Mouse (Mus musculus): Measurements from ENCODE around the gene Kif18b. TPM values are rescaled to one million over a fixed set of nuclear protein-coding genes. Genes with fewer than 3 reads are reported as not detected.

Kif18b gene
- polyA plus RNA-seq, 1 experiment from 2014 or later: 5.1 TPM

GRCm38 (mm10) chr11:102880585-102881313 is 44.2 kb downstream of the Kif18b start, which contains the start of the genes Eftud2 and Ccdc103:
Gene Eftud2, minus strand, starts transcription at chr11:102880985.
Gene Ccdc103, plus strand, starts transcription at chr11:102881204.
- Histone ChIP-seq H3K4me1 (ENCODE audit: control insufficient read depth, insufficient read depth, low read length) (peaks cover 10% of the 10 kb centered on the region), H3K27ac (ENCODE audit: low read depth, low read length) (peak within 1 kb of the TSS; percentile 47), H3K36me3 (ENCODE audit: control insufficient read depth, insufficient read depth, low read length) (peaks cover 3% of the 10 kb centered on the region; the same call in 1 of the 2 replicates), H3K9ac (ENCODE audit: low read length) (peak within 1 kb of the TSS; percentile 74), H3K4me3 (ENCODE audit: low read depth, low read length) (peak within 1 kb of the TSS; percentile 70), H3K27me3 (ENCODE audit: control insufficient read depth, insufficient read depth, low read length) (no peaks in the 10 kb centered on the region), H3K9me3 (ENCODE audit: control insufficient read depth, low read length) (no peaks in the 10 kb centered on the region), H3K4me2 (ENCODE audit: low read depth) (peak within 1 kb of the TSS; percentile 66)
- under 1% methylated on average over 62 of the region's 62 CpGs for WGBS
- DNase-seq (ENCODE audit: low spot score) (peak; percentile 93), ATAC-seq (ENCODE audit: insufficient read depth, low FRiP score, low TSS enrichment) (peak; percentile 91)

- WGBS: 68% methylated on average over 2 of the region's 2 CpGs
- ATAC-seq (ENCODE audit: insufficient read depth, low FRiP score, low TSS enrichment): no peak
- Histone ChIP-seq H3K9me3 (ENCODE audit: control insufficient read depth, low read length) (no peaks in the 10 kb centered on the region), H3K4me1 (ENCODE audit: control insufficient read depth, insufficient read depth, low read length) (peaks cover 10% of the 10 kb centered on the region), H3K27me3 (ENCODE audit: control insufficient read depth, insufficient read depth, low read length) (no peaks in the 10 kb centered on the region), H3K27ac (ENCODE audit: low read depth, low read length) (no peak overlapping the region), H3K9ac (ENCODE audit: low read length) (no peak overlapping the region; the same call in 1 of the 2 replicates), H3K4me2 (ENCODE audit: low read depth) (peak overlapping the region; percentile 66), H3K4me3 (ENCODE audit: low read depth, low read length) (peak overlapping the region; percentile 70), H3K36me3 (ENCODE audit: control insufficient read depth, insufficient read depth, low read length) (peaks cover 3% of the 10 kb centered on the region; the same call in 1 of the 2 replicates)
- DNase-seq (ENCODE audit: low spot score): no peak
Measured at GRCm38 (mm10) chr11:102879558-102879957, 45.4 kb downstream of the Kif18b start.

- H3K4me3 ChIP-seq (ENCODE audit: low read depth, low read length): no peak overlapping the region
- H3K9me3 ChIP-seq (ENCODE audit: control insufficient read depth, low read length): no peaks in the 10 kb centered on the region
- no peak overlapping the region for H3K4me2 ChIP-seq (ENCODE audit: low read depth)
- H3K27ac ChIP-seq (ENCODE audit: low read depth, low read length): no peak overlapping the region
- H3K36me3 ChIP-seq (ENCODE audit: control insufficient read depth, insufficient read depth, low read length): peaks cover 7% of the 10 kb centered on the region; the same call in 1 of the 2 replicates
- DNase-seq (ENCODE audit: low spot score) (no peak), ATAC-seq (ENCODE audit: insufficient read depth, low FRiP score, low TSS enrichment) (no peak)
- H3K4me1 ChIP-seq (ENCODE audit: control insufficient read depth, insufficient read depth, low read length): peaks cover 4% of the 10 kb centered on the region
- WGBS: 90% methylated on average over 7 of the region's 7 CpGs
- H3K9ac ChIP-seq (ENCODE audit: low read length): no peak overlapping the region
- no peaks in the 10 kb centered on the region for H3K27me3 ChIP-seq (ENCODE audit: control insufficient read depth, insufficient read depth, low read length)
Measured at GRCm38 (mm10) chr11:102874801-102875334, 50.1 kb downstream of the Kif18b start.

GRCm38 (mm10) chr11:102864272-102864671 is 60.7 kb downstream of the Kif18b start:
- H3K27ac ChIP-seq (ENCODE audit: low read depth, low read length): no peak overlapping the region
- H3K27me3 ChIP-seq (ENCODE audit: control insufficient read depth, insufficient read depth, low read length): no peaks in the 10 kb centered on the region
- H3K36me3 ChIP-seq (ENCODE audit: control insufficient read depth, insufficient read depth, low read length): peaks cover 17% of the 10 kb centered on the region
- H3K9ac ChIP-seq (ENCODE audit: low read length): no peak overlapping the region
- no peak overlapping the region for H3K4me3 ChIP-seq (ENCODE audit: low read depth, low read length)
- H3K4me1 ChIP-seq (ENCODE audit: control insufficient read depth, insufficient read depth, low read length): no peaks in the 10 kb centered on the region
- ATAC-seq (ENCODE audit: insufficient read depth, low FRiP score, low TSS enrichment): no peak
- no peaks in the 10 kb centered on the region for H3K9me3 ChIP-seq (ENCODE audit: control insufficient read depth, low read length)
- WGBS: 55% methylated on average over 4 of the region's 4 CpGs
- no peak overlapping the region for H3K4me2 ChIP-seq (ENCODE audit: low read depth)
- peak; percentile 80 for DNase-seq (ENCODE audit: low spot score)

- DNase-seq (ENCODE audit: low spot score) (no peak), ATAC-seq (ENCODE audit: insufficient read depth, low FRiP score, low TSS enrichment) (no peak)
- Histone ChIP-seq H3K27me3 (ENCODE audit: control insufficient read depth, insufficient read depth, low read length) (no peaks in the 10 kb centered on the region), H3K27ac (ENCODE audit: low read depth, low read length) (no peak overlapping the region), H3K36me3 (ENCODE audit: control insufficient read depth, insufficient read depth, low read length) (peaks cover 25% of the 10 kb centered on the region), H3K4me1 (ENCODE audit: control insufficient read depth, insufficient read depth, low read length) (no peaks in the 10 kb centered on the region), H3K4me2 (ENCODE audit: low read depth) (no peak overlapping the region), H3K9ac (ENCODE audit: low read length) (no peak overlapping the region), H3K4me3 (ENCODE audit: low read depth, low read length) (no peak overlapping the region), H3K9me3 (ENCODE audit: control insufficient read depth, low read length) (no peaks in the 10 kb centered on the region)
- WGBS: 95% methylated on average over 8 of the region's 8 CpGs
Measured at GRCm38 (mm10) chr11:102859933-102860332, 65.0 kb downstream of the Kif18b start.

- H3K9ac ChIP-seq (ENCODE audit: low read length): no peak overlapping the region
- peaks cover 28% of the 10 kb centered on the region for H3K36me3 ChIP-seq (ENCODE audit: control insufficient read depth, insufficient read depth, low read length)
- H3K4me1 ChIP-seq (ENCODE audit: control insufficient read depth, insufficient read depth, low read length): no peaks in the 10 kb centered on the region
- no peaks in the 10 kb centered on the region for H3K27me3 ChIP-seq (ENCODE audit: control insufficient read depth, insufficient read depth, low read length)
- WGBS: 91% methylated on average over 11 of the region's 11 CpGs
- no peak overlapping the region for H3K27ac ChIP-seq (ENCODE audit: low read depth, low read length)
- no peak overlapping the region for H3K4me2 ChIP-seq (ENCODE audit: low read depth)
- no peak overlapping the region for H3K4me3 ChIP-seq (ENCODE audit: low read depth, low read length)
- DNase-seq (ENCODE audit: low spot score): no peak
- ATAC-seq (ENCODE audit: insufficient read depth, low FRiP score, low TSS enrichment): no peak
- H3K9me3 ChIP-seq (ENCODE audit: control insufficient read depth, low read length): no peaks in the 10 kb centered on the region
Measured at GRCm38 (mm10) chr11:102858951-102859350, 66.0 kb downstream of the Kif18b start.

GRCm38 (mm10) chr11:102855941-102856340 is 69.0 kb downstream of the Kif18b start:
- DNase-seq (ENCODE audit: low spot score): peak; percentile 23
- no peak overlapping the region for H3K27ac ChIP-seq (ENCODE audit: low read depth, low read length)
- 73% methylated on average over 6 of the region's 6 CpGs for WGBS
- H3K4me2 ChIP-seq (ENCODE audit: low read depth): no peak overlapping the region
- no peaks in the 10 kb centered on the region for H3K27me3 ChIP-seq (ENCODE audit: control insufficient read depth, insufficient read depth, low read length)
- H3K9me3 ChIP-seq (ENCODE audit: control insufficient read depth, low read length): no peaks in the 10 kb centered on the region
- no peaks in the 10 kb centered on the region for H3K4me1 ChIP-seq (ENCODE audit: control insufficient read depth, insufficient read depth, low read length)
- H3K36me3 ChIP-seq (ENCODE audit: control insufficient read depth, insufficient read depth, low read length): peaks cover 34% of the 10 kb centered on the region
- ATAC-seq (ENCODE audit: insufficient read depth, low FRiP score, low TSS enrichment): no peak
- no peak overlapping the region for H3K9ac ChIP-seq (ENCODE audit: low read length)
- no peak overlapping the region for H3K4me3 ChIP-seq (ENCODE audit: low read depth, low read length)
